Mouse (Mus musculus): Measurements from ENCODE around the gene BC037034. TPM values are rescaled to one million over a fixed set of nuclear protein-coding genes. Genes with fewer than 3 reads are reported as not detected.
"Not testable (repeated sequence)": the region's sequence is repeated elsewhere in the genome, so short reads cannot be mapped to it uniquely, and the experiment has no call there.

BC037034 gene
- polyA plus RNA-seq, 1 experiment from 2014 or later: 19.2 TPM

DNA sequence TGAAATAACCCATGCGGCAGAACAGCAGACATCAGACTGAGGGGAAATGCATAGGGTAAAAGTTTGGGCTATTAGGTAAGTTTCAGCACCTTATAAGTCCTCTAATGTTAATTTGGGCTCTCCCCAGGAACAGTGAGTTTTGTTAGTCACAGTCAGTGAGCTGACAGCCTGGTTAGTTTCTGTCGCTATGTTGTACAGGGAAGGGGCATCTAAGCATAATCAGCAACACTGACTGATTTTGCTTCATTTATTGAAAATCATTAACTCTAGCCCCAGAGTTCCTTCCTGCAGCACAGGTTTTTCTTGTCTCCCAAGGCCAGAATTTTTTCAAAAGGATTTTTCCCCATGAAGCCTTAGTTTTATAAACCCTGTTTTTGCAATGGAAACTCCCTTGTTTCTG, 30.1 kb downstream of the BC037034 start:
- Histone ChIP-seq H3K4me2 (no peak overlapping the region), H3K4me3 (replicated peaks) (no peak overlapping the region), H3K4me1 (no peaks in the 10 kb centered on the region), H3K9me3 (replicated peaks) (no peaks in the 10 kb centered on the region), H3K36me3 (no peaks in the 10 kb centered on the region), H3K27ac (replicated peaks) (no peak overlapping the region), H3K9ac (replicated peaks) (no peak overlapping the region), H3K27me3 (replicated peaks) (no peaks in the 10 kb centered on the region)
- ATAC-seq (ENCODE audit: low FRiP score): no peak
- WGBS: 89% methylated on average over 2 of the region's 2 CpGs

DNA sequence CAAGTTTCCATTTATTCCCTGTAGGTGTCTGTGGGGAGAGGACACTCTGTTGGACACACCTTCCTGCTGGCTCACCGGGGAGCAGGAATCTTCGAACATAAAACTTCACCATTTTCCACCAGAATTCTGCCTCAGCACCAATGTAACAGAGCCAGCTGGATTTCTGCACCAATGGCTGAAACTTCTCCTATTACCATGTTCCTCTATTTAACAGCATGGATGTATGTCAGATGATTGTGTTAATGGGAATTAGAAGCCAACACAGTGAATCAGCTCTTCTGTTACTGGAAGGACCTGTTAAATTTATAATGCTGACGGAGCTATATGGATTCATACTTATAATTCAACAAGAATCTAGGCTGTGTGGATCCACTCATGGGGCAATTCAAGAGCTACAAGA, 34.3 kb downstream of the BC037034 start:
- H3K4me2 ChIP-seq: no peak overlapping the region
- 94% methylated on average over 3 of the region's 3 CpGs for WGBS
- no peaks in the 10 kb centered on the region for H3K4me1 ChIP-seq
- no peaks in the 10 kb centered on the region for H3K27me3 ChIP-seq (replicated peaks)
- no peak overlapping the region for H3K9ac ChIP-seq (replicated peaks)
- H3K9me3 ChIP-seq (replicated peaks): no peaks in the 10 kb centered on the region
- no peaks in the 10 kb centered on the region for H3K36me3 ChIP-seq
- H3K27ac ChIP-seq (replicated peaks): no peak overlapping the region
- no peak overlapping the region for H3K4me3 ChIP-seq (replicated peaks)
- no peak for ATAC-seq (ENCODE audit: low FRiP score)

DNA sequence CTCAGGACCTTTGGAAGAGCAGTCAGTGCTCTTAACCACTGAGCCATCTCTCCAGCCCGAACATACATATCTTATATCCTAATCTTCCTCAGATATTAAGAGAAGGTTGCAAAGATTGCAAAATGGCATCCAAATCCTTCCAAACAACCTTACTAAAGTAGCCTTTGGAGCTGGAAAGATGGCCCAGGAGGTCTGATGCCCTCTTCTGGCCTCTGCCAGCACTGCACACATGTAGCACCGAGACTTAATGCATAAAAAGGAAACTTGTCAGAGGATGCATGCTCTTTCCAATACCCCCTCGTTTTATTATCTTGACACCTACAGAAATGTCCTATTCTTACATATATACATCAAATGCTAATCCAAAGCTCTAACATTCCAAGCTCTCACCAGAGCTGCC, 35.8 kb downstream of the BC037034 start:
- Histone ChIP-seq H3K36me3 (no peaks in the 10 kb centered on the region), H3K9ac (replicated peaks) (no peak overlapping the region), H3K27me3 (replicated peaks) (no peaks in the 10 kb centered on the region), H3K4me3 (replicated peaks) (no peak overlapping the region), H3K9me3 (replicated peaks) (no peaks in the 10 kb centered on the region), H3K4me1 (no peaks in the 10 kb centered on the region), H3K27ac (replicated peaks) (no peak overlapping the region), H3K4me2 (no peak overlapping the region)
- ATAC-seq (ENCODE audit: low FRiP score): no peak
- WGBS: 62% methylated on average over 3 of the region's 3 CpGs

DNA sequence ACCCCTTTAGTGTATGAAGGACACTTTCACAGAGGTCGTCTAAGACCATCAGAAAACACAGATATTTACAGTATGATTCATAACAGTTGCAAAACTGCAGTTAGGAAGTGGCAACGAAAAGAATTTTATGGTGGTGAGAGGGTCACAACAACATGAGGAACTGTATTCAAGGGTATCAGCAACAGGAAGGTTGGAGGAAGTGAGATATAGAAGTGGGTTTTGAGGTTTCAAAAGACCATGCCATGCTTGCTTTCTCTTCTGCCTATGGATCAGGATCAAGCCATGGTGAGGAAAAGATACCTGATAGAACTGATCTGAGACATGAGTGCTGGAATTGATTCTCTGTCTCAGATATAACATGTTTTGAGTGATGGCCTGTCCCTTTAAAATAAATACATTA, 36.5 kb downstream of the BC037034 start:
- Histone ChIP-seq H3K4me3 (replicated peaks) (no peak overlapping the region), H3K27ac (replicated peaks) (no peak overlapping the region), H3K27me3 (replicated peaks) (no peaks in the 10 kb centered on the region), H3K36me3 (no peaks in the 10 kb centered on the region), H3K9ac (replicated peaks) (no peak overlapping the region), H3K9me3 (replicated peaks) (no peaks in the 10 kb centered on the region), H3K4me2 (no peak overlapping the region), H3K4me1 (no peaks in the 10 kb centered on the region)
- WGBS: 82% methylated on average over 2 of the region's 2 CpGs
- no peak for ATAC-seq (ENCODE audit: low FRiP score)

DNA sequence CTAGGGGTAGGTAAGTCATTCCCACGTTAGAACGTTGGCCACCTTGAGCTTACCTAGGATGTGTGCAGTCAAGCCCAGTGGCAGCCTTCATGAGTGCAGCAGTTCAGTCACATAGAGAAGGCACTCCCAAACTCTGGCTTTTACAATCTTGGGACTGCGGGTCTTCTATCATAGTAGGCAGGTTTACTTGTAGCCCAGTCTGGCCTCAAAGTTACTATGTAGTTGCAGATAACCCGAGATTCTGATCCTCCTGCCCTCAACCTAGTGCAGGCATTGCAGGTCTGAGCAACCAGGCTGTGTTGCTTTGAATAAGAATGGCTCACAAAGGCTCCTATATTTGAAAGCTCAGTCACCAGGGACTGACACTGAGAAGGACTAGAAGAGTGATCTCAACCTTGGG, 37.3 kb downstream of the BC037034 start:
- Histone ChIP-seq H3K4me3 (replicated peaks) (no peak overlapping the region), H3K9ac (replicated peaks) (no peak overlapping the region), H3K4me1 (no peaks in the 10 kb centered on the region), H3K9me3 (replicated peaks) (no peaks in the 10 kb centered on the region), H3K27ac (replicated peaks) (no peak overlapping the region), H3K36me3 (no peaks in the 10 kb centered on the region), H3K4me2 (no peak overlapping the region), H3K27me3 (replicated peaks) (no peaks in the 10 kb centered on the region)
- ATAC-seq (ENCODE audit: low FRiP score): no peak
- 83% methylated on average over 4 of the region's 4 CpGs for WGBS

DNA sequence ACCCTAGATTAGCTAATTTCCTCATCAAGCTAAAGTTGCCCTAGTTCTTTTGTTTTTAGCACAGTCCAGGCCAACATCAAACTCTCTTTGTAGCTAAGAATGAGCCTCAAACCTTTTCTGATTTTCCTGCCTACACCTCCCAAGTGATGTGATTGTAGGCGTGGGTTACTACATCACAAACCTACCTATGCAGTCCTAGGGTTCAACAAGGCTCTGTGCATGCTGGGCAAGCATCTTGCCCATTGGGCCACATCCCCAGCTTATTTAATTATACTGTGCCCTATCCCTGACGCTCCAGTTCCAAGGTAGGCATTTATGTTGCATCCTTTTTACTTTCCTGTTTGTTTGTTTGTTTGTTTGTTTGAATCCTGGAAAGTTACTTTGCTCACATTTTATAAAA, 38.1 kb downstream of the BC037034 start, which contains the start of gene Nxpe5:
Gene Nxpe5 (plus strand): TSS at position 199 of the 400 bp plus-strand sequence.
- no peaks in the 10 kb centered on the region for H3K4me1 ChIP-seq
- H3K9ac ChIP-seq (replicated peaks): no peak within 1 kb of the TSS
- H3K4me2 ChIP-seq: no peak within 1 kb of the TSS
- no peak for ATAC-seq (ENCODE audit: low FRiP score)
- no peaks in the 10 kb centered on the region for H3K9me3 ChIP-seq (replicated peaks)
- no peak within 1 kb of the TSS for H3K27ac ChIP-seq (replicated peaks)
- WGBS: 52% methylated on average over 2 of the region's 2 CpGs
- H3K27me3 ChIP-seq (replicated peaks): no peaks in the 10 kb centered on the region
- no peaks in the 10 kb centered on the region for H3K36me3 ChIP-seq
- H3K4me3 ChIP-seq (replicated peaks): no peak within 1 kb of the TSS

DNA sequence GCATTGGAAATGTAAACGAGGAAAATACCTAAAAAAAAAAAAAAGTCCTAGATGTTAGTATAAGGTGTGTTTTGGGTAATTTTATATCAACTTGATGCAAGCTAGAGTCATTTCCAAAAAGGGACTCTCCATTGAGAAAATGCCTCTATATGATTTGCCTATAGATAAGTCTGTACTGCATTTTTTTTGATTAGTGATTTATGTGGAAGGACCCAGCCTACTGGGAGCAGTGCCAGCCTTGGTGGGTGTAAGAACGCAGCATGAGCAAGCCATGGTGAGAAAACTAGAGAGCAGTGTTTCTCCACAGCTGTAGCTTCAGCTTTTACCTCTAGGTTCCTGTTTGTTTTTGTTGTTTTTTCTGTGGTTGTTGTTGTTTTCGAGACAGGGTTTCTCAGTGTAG, 40.5 kb downstream of the BC037034 start:
- Histone ChIP-seq H3K36me3 (no peaks in the 10 kb centered on the region), H3K4me1 (no peaks in the 10 kb centered on the region), H3K27me3 (replicated peaks) (no peaks in the 10 kb centered on the region), H3K9ac (replicated peaks) (no peak overlapping the region), H3K4me3 (replicated peaks) (no peak overlapping the region), H3K27ac (replicated peaks) (no peak overlapping the region), H3K4me2 (no peak overlapping the region), H3K9me3 (replicated peaks) (no peaks in the 10 kb centered on the region)
- 60% methylated on average over 3 of the region's 3 CpGs for WGBS
- no peak for ATAC-seq (ENCODE audit: low FRiP score)

DNA sequence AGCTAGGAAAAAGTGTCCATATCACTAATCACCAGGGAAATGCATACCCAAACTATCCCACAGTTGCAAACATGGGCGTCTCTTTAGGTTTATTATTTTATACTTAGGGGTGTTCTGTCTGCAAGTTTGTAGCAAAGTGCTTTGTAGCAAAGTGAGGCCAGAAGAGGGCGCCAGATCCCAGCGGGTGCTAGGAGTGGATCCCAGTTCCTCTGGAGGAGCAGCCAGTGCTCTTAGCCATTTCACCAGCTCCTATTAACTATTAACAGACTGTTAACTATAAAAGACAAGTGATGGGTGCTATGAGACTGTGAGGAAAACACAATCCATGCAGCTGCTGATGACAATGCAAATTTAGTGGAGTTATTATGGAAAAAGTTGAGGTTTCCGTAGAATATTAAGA, 41.7 kb downstream of the BC037034 start:
- H3K27me3 ChIP-seq (replicated peaks): no peaks in the 10 kb centered on the region

DNA sequence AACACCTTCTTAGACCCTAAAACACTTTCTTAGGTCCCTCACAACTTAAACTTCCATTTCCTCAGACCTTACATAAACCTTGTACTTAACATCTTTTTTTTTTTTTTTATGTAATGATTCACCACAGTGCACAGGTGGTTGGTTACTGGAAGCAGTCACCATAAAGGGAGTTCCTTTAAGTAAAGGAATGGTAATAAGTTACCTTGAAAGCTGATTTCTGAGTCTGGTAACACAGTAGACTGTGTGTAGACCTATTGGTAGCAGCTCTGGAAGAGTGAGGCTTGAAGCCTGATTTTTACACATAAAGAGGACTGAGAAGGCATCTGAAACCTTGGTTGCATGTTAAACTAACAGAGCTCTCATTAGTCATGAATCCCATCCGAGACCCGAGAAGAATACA, 44.0 kb downstream of the BC037034 start:
- Histone ChIP-seq H3K9me3 (replicated peaks) (no peaks in the 10 kb centered on the region), H3K27ac (replicated peaks) (no peak overlapping the region), H3K4me1 (no peaks in the 10 kb centered on the region), H3K4me2 (no peak overlapping the region), H3K9ac (replicated peaks) (no peak overlapping the region), H3K4me3 (replicated peaks) (no peak overlapping the region), H3K36me3 (no peaks in the 10 kb centered on the region), H3K27me3 (replicated peaks) (no peaks in the 10 kb centered on the region)
- WGBS: 76% methylated on average over 2 of the region's 2 CpGs
- no peak for ATAC-seq (ENCODE audit: low FRiP score)

More for the DNA sequence above, 41.7 kb downstream of the BC037034 start:
- Histone ChIP-seq H3K9ac (replicated peaks) (no peak overlapping the region), H3K27ac (replicated peaks) (no peak overlapping the region), H3K9me3 (replicated peaks) (no peaks in the 10 kb centered on the region), H3K36me3 (no peaks in the 10 kb centered on the region), H3K4me2 (no peak overlapping the region), H3K4me3 (replicated peaks) (no peak overlapping the region), H3K4me1 (no peaks in the 10 kb centered on the region)
- no peak for ATAC-seq (ENCODE audit: low FRiP score)
- 24% methylated on average over 4 of the region's 4 CpGs for WGBS

DNA sequence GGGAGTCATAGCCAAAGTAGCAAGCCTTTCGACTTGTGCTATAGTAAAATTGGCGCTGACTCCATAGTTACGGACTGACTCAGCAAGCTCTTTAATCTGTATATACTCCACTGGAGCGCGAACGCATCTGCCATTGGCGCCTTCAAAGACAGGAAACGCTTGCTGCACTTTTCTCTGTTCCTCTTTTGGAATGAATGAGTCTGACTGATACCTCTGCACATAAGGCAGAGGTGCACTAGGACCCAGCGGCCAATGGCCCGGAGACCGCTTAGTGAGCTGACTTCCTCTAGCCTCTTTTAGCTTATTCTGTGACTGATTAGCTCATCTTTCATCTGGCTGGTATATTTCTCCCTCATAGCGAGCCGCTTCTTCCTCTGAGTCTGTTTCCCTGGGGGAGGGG, 47.2 kb downstream of the BC037034 start:
- not testable (repeated sequence) for H3K9ac ChIP-seq (replicated peaks); H3K9me3 ChIP-seq (replicated peaks); H3K4me3 ChIP-seq (replicated peaks); H3K27ac ChIP-seq (replicated peaks); H3K27me3 ChIP-seq (replicated peaks); H3K4me2 ChIP-seq; H3K4me1 ChIP-seq; ATAC-seq (ENCODE audit: low FRiP score); H3K36me3 ChIP-seq
- 95% methylated on average over 13 of the region's 13 CpGs for WGBS

Other genes with a start within 250 kb of the BC037034 start
- gene Smok3a, start 242.8 kb downstream of the BC037034 start, polyA plus RNA-seq (2015; fragmentation: Nextera tagmentation; extraction: Ambion mirVana): not detected in 2 replicates
- gene Smok3b, start 242.6 kb downstream of the BC037034 start, polyA plus RNA-seq (2015; fragmentation: Nextera tagmentation; extraction: Ambion mirVana): not detected in 2 replicates
- not detected in 2 replicates for gene Smok3c, start 210.8 kb downstream of the BC037034 start, polyA plus RNA-seq (2015; fragmentation: Nextera tagmentation; extraction: Ambion mirVana)
- 17.3 and 18.2 TPM in 2 replicates for gene Zkscan1, start 178.9 kb downstream of the BC037034 start, polyA plus RNA-seq (2015; fragmentation: Nextera tagmentation; extraction: Ambion mirVana)
- gene Zscan21, start 147.1 kb downstream of the BC037034 start, polyA plus RNA-seq (2015; fragmentation: Nextera tagmentation; extraction: Ambion mirVana): 75.3 and 80.5 TPM in 2 replicates
- 22.0 and 24.9 TPM in 2 replicates for gene Zfp113, start 108.3 kb downstream of the BC037034 start, polyA plus RNA-seq (2015; fragmentation: Nextera tagmentation; extraction: Ambion mirVana)
- gene Cops6, start 103.0 kb downstream of the BC037034 start, polyA plus RNA-seq (2015; fragmentation: Nextera tagmentation; extraction: Ambion mirVana): 325 and 328 TPM in 2 replicates
- 22.8 and 23.0 TPM in 2 replicates for gene Ap4m1, start 92.0 kb downstream of the BC037034 start, polyA plus RNA-seq (2015; fragmentation: Nextera tagmentation; extraction: Ambion mirVana)
- 62.9 and 99.9 TPM in 2 replicates for gene Mcm7, start 91.6 kb downstream of the BC037034 start, polyA plus RNA-seq (2015; fragmentation: Nextera tagmentation; extraction: Ambion mirVana)
- 62.5 and 70.0 TPM in 2 replicates for gene Taf6, start 76.6 kb downstream of the BC037034 start, polyA plus RNA-seq (2015; fragmentation: Nextera tagmentation; extraction: Ambion mirVana)
- 26.2 and 31.7 TPM in 2 replicates for gene Cnpy4, start 76.5 kb downstream of the BC037034 start, polyA plus RNA-seq (2015; fragmentation: Nextera tagmentation; extraction: Ambion mirVana)
- gene Mblac1, start 69.7 kb downstream of the BC037034 start, polyA plus RNA-seq (2015; fragmentation: Nextera tagmentation; extraction: Ambion mirVana): 13.4 and 14.8 TPM in 2 replicates
- gene Nxpe5, start 38.1 kb downstream of the BC037034 start, polyA plus RNA-seq (2015; fragmentation: Nextera tagmentation; extraction: Ambion mirVana): not detected in 2 replicates
- gene Lamtor4, start 8.6 kb downstream of the BC037034 start, polyA plus RNA-seq (2015; fragmentation: Nextera tagmentation; extraction: Ambion mirVana): 113 and 121 TPM in 2 replicates
- 3.2 and 3.6 TPM in 2 replicates for gene Gal3st4, start 8.8 kb upstream of the BC037034 start, polyA plus RNA-seq (2015; fragmentation: Nextera tagmentation; extraction: Ambion mirVana)
- gene Gm43720, start 15.9 kb upstream of the BC037034 start, polyA plus RNA-seq (2015; fragmentation: Nextera tagmentation; extraction: Ambion mirVana): 0.04 and 0.27 TPM in 2 replicates
- gene Gpc2, start 16.0 kb upstream of the BC037034 start, polyA plus RNA-seq (2015; fragmentation: Nextera tagmentation; extraction: Ambion mirVana): 101 and 134 TPM in 2 replicates
- gene Stag3, start 16.2 kb upstream of the BC037034 start, polyA plus RNA-seq (2015; fragmentation: Nextera tagmentation; extraction: Ambion mirVana): 10.1 and 12.5 TPM in 2 replicates
- 0.40 TPM in 1 of 2 replicates, not detected in the other for gene Pvrig, start 77.9 kb upstream of the BC037034 start, polyA plus RNA-seq (2015; fragmentation: Nextera tagmentation; extraction: Ambion mirVana)
- gene Zfp157, start 177.4 kb upstream of the BC037034 start, polyA plus RNA-seq (2015; fragmentation: Nextera tagmentation; extraction: Ambion mirVana): 50.8 and 58.1 TPM in 2 replicates

Data from neural tube, embryonic 15.5 days (tissue).